Mouse (Mus musculus) neural tube, embryonic 10.5 days (tissue): ENCODE measurements around the gene Gm21985.

Experiments
- DNase-seq: peaks from one replicate; pipeline ENCODE4 v3.0.0-alpha.2; 2017; ENCODE audit warnings: low spot score; ENCODE audit errors: extremely low spot score

Gm21985 gene

GRCm38 (mm10) chr2:112328069-112328777 is 62.1 kb downstream of the Gm21985 start:
- DNase-seq: no peak

- DNase-seq: no peak
Measured at GRCm38 (mm10) chr2:112332051-112332898, 66.2 kb downstream of the Gm21985 start.

- no peak for DNase-seq
Measured at GRCm38 (mm10) chr2:112337211-112337610, 71.1 kb downstream of the Gm21985 start.

- DNase-seq: no peak
Measured at GRCm38 (mm10) chr2:112339736-112340135, 73.6 kb downstream of the Gm21985 start.

- no peak for DNase-seq
Measured at GRCm38 (mm10) chr2:112341117-112341516, 75.0 kb downstream of the Gm21985 start.

- DNase-seq: no peak
Measured at GRCm38 (mm10) chr2:112348246-112348645, 82.1 kb downstream of the Gm21985 start.

GRCm38 (mm10) chr2:112353685-112354455 is 87.8 kb downstream of the Gm21985 start:
- DNase-seq: no peak

GRCm38 (mm10) chr2:112359611-112360010 is 93.5 kb downstream of the Gm21985 start:
- DNase-seq: no peak

GRCm38 (mm10) chr2:112360012-112360780 is 94.1 kb downstream of the Gm21985 start:
- no peak for DNase-seq

GRCm38 (mm10) chr2:112360781-112361169 is 94.7 kb downstream of the Gm21985 start:
- DNase-seq: no peak

GRCm38 (mm10) chr2:112367222-112367621 is 101.1 kb downstream of the Gm21985 start:
- DNase-seq: no peak

- DNase-seq: peak; percentile 95
Measured at GRCm38 (mm10) chr2:112367726-112368673, 101.9 kb downstream of the Gm21985 start, which contains the start of gene Emc4. Gene Emc4 (minus strand): TSS chr2:112368027.

- DNase-seq: no peak
Measured at GRCm38 (mm10) chr2:112369941-112370340, 103.8 kb downstream of the Gm21985 start.

- DNase-seq: no peak
Measured at GRCm38 (mm10) chr2:112373141-112373540, 107.0 kb downstream of the Gm21985 start.

- DNase-seq: no peak
Measured at GRCm38 (mm10) chr2:112374610-112375009, 108.5 kb downstream of the Gm21985 start.

- peak; percentile 93 for DNase-seq
Measured at GRCm38 (mm10) chr2:112378973-112379898, 113.1 kb downstream of the Gm21985 start, which contains the start of gene Katnbl1. Gene Katnbl1 (plus strand): TSS chr2:112379211.

- no peak for DNase-seq
Measured at GRCm38 (mm10) chr2:112380131-112380530, 114.0 kb downstream of the Gm21985 start.

- DNase-seq: no peak
Measured at GRCm38 (mm10) chr2:112381219-112381618, 115.1 kb downstream of the Gm21985 start.

- no peak for DNase-seq
Measured at GRCm38 (mm10) chr2:112390843-112391242, 124.7 kb downstream of the Gm21985 start.
